Mouse (Mus musculus) urinary bladder, postnatal 25 days (tissue): ENCODE results near the gene Trpm5.

Experiments used
- DNase-seq: peaks from one replicate; pipeline ENCODE4 v3.0.0; 2022; ENCODE audit warnings: low spot score

Trpm5 gene

DNA sequence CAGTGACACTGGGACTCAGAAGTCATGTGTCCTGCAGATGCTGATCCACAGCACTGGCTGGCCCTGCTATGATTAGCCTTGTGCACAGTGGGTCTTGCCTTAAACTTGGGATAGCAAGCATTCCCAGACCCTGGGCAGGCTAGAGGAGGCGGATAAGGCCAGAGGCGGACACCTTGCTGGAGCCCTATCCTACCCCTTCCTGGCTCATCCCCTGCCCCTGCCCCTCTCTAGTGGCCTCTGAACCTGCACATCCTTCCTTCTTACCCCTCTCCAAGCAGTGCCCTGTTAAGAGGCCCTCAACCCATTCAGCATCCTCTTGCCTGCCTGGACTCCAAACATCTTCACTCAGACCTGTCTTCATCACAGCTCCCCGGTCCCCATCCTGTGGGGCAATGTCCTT lies 53.9 kb downstream of the Trpm5 start:
- no peak for DNase-seq

DNA sequence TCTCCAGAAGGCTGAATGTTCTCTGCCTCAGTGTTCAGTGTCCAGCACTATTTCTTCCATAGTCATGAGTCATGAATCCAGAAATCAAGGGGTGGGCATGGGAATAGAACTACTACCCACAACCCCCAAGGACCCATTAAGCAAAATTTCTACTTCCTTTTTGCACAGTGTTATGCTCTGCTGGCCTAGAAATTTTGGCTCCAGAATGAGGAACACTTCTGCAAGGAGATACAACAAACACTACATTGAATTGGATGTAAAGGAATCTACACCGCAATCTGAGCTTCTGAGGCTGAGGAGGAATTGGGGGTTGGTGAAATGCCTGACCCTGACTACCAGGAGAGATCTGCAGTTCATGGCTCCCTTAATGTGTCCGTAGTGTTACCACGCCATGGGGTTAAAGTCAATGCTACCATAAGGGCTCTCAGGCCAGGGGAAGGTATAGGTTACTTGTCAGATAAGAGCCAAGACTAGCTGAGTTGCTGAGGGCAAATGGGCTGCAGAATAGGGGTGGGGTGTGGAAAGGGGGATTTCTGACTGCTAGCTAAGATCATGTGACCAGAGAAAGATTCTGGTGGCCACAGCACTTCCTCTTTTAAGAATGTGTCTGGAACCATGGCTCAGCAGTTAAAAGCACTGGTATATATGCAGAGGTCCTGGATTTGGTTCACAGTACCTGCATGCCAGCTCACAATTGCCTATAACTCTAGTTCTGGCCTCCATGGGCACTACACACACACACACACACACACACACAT lies 56.1 kb downstream of the Trpm5 start:
- DNase-seq = no peak

DNA sequence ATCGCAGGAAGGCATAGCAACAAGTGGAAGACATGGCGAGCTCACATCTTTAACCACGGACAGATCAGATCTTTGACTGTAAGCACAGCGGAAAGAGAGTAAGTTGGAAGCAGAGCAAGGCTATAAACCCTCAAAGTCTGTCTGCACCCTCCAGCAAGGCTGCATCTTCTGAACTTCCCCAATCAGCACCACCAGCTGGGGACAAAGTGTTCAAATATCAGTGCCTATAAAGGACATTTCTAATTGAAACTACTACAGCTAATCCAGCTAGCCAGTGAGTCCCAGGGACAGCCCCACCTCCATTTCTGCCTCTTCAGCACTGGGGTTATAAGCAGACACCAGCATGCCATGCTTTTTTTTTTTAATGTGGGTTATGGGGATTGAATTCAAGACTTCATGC lies 57.1 kb downstream of the Trpm5 start:
- no peak for DNase-seq

DNA sequence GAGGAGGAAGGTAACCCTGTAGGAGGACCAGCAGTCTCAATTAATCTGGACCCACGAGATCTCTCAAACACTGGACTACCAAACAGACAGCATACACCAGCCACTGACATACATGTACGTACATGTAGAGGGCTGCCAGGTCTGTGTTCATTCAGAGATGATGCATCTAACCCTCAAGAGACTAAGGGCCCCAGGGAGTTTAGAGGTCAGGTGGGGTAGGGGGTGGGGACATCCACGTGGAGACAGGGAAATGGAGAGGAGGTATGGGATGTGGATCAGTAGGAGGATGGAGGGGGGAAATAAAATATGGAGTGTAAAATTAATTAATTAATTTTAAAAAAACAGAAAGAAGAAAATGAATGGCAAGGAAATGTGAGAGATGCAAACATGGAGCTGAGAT lies 57.7 kb downstream of the Trpm5 start:
- no peak for DNase-seq

DNA sequence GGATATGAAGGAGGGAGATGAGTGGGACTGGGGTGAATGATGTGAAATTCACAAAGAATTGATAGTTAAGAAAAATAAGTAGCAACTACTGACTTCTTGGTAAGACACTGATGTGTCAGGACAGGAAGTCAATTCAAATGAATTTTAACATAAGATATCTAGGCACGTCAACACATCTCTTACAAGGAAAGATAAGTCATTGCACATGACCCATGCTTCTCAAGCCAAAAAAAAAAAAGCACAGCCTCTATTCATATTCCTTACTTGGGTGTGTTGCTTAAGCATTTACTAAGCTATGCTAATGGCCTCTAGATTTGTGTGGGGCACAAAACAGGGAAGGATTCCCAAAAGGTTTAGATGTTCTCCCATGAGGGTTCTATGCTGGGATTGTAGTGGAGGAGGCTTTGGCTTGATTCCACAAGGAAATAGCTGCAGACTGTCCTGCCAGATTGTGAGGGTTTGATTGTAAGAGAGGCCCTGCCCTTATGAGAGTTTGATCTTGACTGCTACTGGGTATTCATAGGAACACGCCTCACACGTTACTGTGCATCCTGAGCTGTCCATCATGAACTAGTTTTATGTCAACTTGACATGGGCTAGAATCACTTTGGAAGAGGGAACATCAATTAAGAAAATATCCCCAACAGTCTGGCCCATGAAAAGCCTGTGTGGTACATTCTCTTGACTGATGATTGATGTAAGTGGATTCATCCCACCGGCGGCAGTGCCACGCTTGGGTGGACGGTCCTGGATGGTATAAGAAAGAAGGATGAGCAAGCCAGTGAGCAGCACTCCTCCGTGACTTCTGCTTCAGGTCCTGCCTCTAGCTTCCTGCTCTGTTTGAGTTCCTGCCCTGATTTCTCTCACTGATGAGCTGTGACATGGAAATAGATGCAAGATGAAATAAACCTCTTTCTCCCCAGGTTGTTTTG lies 59.7 kb downstream of the Trpm5 start:
- DNase-seq = no peak

DNA sequence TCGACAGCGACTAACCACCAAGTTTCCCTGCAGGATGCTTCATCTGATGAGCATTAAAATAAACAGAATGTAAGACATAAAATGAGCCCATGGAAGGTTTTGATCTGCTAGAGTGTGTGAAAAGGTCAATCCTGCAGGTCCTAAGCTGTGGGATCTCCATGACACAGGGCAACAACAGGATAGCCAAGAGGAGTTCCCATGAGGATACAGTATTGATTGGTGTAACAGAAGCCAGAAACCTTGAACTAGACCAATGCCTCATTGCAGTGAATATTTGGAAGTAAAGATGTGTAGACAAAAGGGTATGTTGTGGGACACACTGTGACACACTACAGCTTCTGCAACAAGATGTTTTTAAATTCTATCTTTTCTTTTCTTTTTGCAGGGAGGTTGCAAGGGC lies 60.3 kb downstream of the Trpm5 start:
- DNase-seq = no peak

DNA sequence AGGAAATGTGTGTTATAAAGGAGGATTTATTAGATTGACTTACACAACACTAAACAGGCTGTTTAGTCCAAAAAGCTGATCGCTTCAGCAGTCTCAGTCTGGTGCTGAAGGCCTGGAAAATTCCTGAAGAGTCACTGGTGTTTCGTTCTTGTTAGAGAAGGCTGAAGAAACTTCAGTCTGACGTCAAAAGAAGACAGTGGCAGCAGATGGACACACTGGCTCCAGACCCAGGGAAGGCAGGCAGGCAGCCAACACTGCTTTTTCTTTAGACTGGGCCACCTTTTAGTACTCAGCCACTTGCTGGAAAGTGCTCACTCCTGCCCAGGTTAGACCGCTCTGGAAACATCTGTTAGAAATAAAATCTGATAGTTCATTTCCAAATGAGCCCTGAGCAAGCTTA lies 60.9 kb downstream of the Trpm5 start:
- no peak for DNase-seq

DNA sequence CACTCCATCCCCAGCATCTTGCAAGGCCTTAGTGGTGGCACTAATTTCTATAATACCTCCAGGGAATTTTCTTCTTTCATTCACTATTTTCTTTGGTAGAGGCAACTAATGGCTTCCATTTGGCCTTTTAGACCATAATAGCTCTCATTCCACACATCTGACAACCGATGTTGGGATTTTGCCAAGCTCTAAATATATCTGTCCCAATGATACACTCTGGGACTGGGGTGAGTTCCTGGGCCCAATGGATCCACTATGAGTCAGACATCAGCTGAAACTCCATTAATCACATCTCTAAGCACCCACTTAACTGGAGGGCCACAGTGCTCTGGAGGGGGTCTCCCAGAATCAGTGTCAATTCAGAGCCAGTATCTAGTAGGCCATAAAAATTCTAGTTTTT lies 62.6 kb downstream of the Trpm5 start:
- DNase-seq = no peak

DNA sequence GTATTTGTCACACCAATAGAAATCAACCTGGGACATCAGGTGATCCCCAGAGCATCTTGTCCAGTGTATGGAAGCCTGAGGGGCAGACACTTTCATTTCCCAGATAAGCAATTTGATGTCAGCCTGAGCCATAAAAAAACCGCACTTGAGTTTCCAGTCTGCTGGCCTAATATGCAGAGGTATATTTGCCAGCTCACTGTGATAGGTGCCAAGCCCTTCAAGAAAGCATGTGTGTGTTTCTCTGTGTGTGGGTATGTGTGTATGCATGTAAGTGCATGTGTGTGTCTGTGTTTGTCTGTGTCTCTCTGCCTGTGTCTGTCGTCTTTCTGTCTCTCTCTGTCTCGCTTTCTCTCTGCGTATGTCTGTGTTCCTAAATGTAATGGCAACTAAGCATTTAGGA lies 67.2 kb downstream of the Trpm5 start:
- DNase-seq = no peak

DNA sequence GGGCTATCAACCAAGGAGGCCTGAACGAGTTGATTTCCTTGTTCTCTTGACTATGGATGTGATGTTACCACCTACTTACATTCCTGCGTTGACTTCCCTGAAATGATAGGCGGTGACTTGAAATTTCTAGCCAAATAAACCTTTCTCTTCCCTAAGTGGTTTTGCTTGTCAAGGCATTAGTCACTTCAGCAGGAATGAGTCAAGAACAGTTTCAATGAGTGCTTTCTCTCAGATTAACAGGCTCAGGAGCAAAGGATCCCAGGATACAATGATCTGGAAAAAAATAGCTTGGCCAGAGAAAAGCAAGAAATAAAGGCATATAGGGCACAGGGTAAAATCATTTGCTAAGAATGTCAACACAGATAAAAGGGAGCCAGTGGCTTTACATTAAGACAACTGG lies 68.9 kb downstream of the Trpm5 start:
- DNase-seq = no peak

DNA sequence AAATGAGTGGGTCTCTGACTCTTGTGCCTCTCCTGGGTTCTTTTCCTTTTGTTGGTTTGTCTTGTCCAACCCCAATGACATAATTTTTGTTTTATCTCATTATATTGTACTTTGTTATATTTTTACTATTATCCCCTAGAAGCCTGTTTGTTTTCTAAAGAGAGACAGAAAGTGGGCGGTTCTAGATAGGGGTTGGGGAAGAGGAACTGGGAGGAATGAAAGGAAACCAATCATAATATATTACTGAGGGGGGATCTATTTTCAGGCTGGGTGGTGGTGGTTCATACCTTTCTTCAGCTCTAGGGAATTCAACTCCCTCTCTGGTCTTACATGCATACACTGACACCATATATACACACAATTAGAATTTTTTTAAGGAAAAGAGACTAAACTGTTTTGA lies 70.1 kb downstream of the Trpm5 start:
- DNase-seq = no peak

DNA sequence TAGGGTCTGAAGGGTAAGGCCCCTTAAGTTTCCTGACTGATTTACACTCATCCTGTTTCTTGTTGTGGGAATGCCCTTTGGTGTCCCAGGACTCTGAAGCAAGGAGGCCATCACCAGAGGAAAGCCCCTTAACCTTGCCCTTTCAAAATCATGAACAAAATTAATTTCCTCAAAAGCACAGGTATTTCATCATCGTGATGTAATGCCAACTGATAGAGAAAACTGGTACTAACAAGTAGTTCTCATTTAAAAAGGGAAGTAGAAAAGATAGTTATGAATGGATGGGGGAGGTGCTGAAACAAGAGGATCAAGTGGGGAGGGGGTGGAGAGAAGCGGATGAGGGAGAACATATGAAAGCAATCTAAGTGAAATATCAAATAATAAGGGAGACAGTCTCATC lies 70.9 kb downstream of the Trpm5 start:
- DNase-seq = no peak

DNA sequence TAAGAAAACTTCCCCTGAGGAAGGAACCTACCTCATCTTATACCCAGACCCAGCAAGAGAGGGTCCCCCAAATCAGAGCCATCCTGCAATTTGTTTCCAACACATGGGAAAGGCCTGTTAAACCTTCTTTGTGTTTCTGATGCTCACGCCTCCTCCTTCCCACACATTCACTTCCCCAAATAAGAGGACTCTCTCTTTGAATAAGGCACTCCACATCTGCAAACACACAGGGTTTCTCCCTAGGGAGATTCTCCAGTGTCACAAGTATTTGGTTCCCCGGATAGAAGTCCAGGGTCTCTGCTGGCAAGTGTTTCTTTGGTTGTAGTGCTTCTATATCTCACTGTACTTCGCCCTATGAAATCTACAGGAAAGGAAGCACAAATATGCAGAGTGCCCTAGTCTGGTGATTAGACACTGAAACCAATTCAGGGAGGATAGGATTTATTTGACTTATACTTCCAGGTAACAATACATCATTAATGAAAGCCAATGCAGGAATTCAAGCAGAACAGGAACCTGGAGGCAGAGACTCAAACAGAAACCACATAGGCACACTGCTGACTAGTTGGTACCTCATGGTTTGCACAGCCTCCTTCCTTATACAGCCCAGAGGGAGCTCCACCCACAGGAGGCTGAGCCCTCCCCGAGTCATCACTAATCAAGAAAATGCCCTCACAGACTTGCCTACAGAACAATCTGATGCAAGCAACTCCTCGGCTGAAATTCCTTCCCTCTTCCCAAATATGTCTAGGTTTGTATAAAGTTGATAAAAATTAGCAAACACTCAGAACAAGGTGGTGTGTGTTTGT lies 72.9 kb downstream of the Trpm5 start:
- DNase-seq = no peak

DNA sequence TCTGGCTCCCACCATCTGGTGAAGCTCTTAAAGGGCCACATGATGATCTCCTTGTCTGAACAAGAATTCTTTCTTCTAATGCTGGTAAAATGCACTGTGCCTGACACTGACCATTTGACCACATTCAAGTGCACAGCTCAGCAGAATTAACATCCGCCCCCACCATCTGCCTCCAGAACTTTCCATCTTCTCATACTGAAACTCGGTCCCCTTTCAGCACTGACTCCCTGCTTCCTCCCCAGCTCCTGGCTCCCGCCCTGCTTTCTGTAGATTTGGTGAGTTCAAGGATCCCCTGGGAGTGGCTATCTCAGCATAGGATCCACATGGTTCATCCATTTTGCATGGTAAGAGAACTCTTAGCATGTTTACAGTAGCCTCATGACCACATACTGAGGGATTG lies 73.7 kb downstream of the Trpm5 start:
- DNase-seq = no peak

DNA sequence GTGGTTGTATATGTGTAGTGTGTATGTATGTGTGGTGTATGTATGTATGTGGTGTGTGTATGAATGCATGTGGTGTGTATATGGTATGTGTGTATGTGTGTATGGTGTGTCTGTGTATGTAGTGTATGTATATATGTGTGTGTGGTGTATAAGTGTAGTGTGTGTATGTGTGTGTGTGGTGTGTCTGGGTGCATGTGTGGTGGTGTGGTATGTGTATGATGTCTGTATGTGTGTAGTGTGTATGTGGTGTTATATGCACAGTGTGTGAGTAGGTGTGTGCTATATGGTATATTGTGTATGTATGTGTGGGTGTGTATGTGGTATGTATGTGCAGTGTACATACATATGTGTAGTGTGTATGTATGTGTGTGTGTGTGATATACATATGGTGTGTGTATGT lies 74.4 kb downstream of the Trpm5 start:
- no peak for DNase-seq
